Mouse (Mus musculus) embryo, embryonic 10 days (tissue): Measurements from ENCODE around the gene Tescl.
A peak's percentile ranks its signal among the peaks of the same experiment; 100 is the strongest.

Experiments
- DNase-seq: peaks from one replicate; pipeline ENCODE4 v3.0.0-alpha.2; 2015; ENCODE audit warnings: low spot score

The Tescl gene

GRCm38 (mm10) chr7:24363228-24363627, 29.5 kb upstream of the Tescl start:
- peak; percentile 32 for DNase-seq

- DNase-seq, result no peak
Observed at GRCm38 (mm10) chr7:24361001-24361400, 27.3 kb upstream of the Tescl start.

GRCm38 (mm10) chr7:24359269-24359668, 25.5 kb upstream of the Tescl start:
- DNase-seq, result peak; percentile 70

GRCm38 (mm10) chr7:24357899-24358298, 24.2 kb upstream of the Tescl start:
- DNase-seq, result no peak

GRCm38 (mm10) chr7:24356081-24356480, 22.3 kb upstream of the Tescl start:
- DNase-seq, result no peak

- DNase-seq, result no peak
Observed at GRCm38 (mm10) chr7:24355646-24356045, 21.9 kb upstream of the Tescl start.

GRCm38 (mm10) chr7:24348896-24349295, 15.2 kb upstream of the Tescl start, which contains the start of gene Lypd5:
Gene Lypd5, plus strand, starts transcription at chr7:24349196.
- DNase-seq, result no peak

- no peak for DNase-seq
Observed at GRCm38 (mm10) chr7:24346444-24346843, 12.7 kb upstream of the Tescl start.

- no peak for DNase-seq
Observed at GRCm38 (mm10) chr7:24343701-24344272, 10.1 kb upstream of the Tescl start.

- no peak for DNase-seq
Observed at GRCm38 (mm10) chr7:24338241-24338640, 4.5 kb upstream of the Tescl start.

- peak; percentile 87 for DNase-seq
Observed at GRCm38 (mm10) chr7:24335699-24336309, 2.1 kb upstream of the Tescl start.

- no peak for DNase-seq
Observed at GRCm38 (mm10) chr7:24327281-24327975, 6.3 kb downstream of the Tescl start.

- DNase-seq, result peak; percentile 9
Observed at GRCm38 (mm10) chr7:24326273-24327135, 7.2 kb downstream of the Tescl start.

- peak; percentile 62 for DNase-seq
Observed at GRCm38 (mm10) chr7:24325675-24326128, 8.0 kb downstream of the Tescl start.

- DNase-seq, result no peak
Observed at GRCm38 (mm10) chr7:24325197-24325596, 8.5 kb downstream of the Tescl start.

- no peak for DNase-seq
Observed at GRCm38 (mm10) chr7:24322593-24322992, 11.1 kb downstream of the Tescl start.

GRCm38 (mm10) chr7:24318942-24319341, 14.8 kb downstream of the Tescl start:
- no peak for DNase-seq

GRCm38 (mm10) chr7:24316567-24317092, 17.1 kb downstream of the Tescl start, which contains the start of gene Zfp94:
Gene Zfp94, minus strand, starts transcription at chr7:24316666.
- DNase-seq, result peak; percentile 98

- DNase-seq, result no peak
Observed at GRCm38 (mm10) chr7:24315726-24316566, 17.8 kb downstream of the Tescl start.

- DNase-seq, result peak; percentile 78
Observed at GRCm38 (mm10) chr7:24300771-24301282, 32.9 kb downstream of the Tescl start, which contains the start of gene Zfp61. Gene Zfp61, minus strand, starts transcription at chr7:24301232.
